Mouse (Mus musculus): ENCODE results near the gene Ubn2. TPM values are rescaled to one million over a fixed set of nuclear protein-coding genes. Genes with fewer than 3 reads are reported as not detected.
A peak's percentile ranks its signal among the peaks of the same experiment; 100 is the strongest.
"Not testable (repeated sequence)": the region's sequence is repeated elsewhere in the genome, so short reads cannot be mapped to it uniquely, and the experiment has no call there.

Ubn2 gene
- polyA plus RNA-seq (2012; rRNA removed) (3.6 and 4.8 TPM in 2 replicates), polyA plus RNA-seq (2014; fragmentation: Nextera tagmentation; extraction: Ambion mirVana) (3.5 and 4.1 TPM in 2 replicates)

GRCm38 (mm10) chr6:38433261-38434033, at the start of gene Ubn2:
Gene Ubn2, plus strand, starts transcription at chr6:38433950.
- Histone ChIP-seq H3K9ac (replicated peaks) (peak within 1 kb of the TSS; percentile 82), H3K27ac (peak within 1 kb of the TSS; percentile 83), H3K36me3 (replicated peaks; ENCODE audit: control insufficient read depth, insufficient read depth, low read depth) (no peaks in the 10 kb centered on the region), H3K4me1 (replicated peaks; ENCODE audit: control insufficient read depth in 2 of 2, insufficient read depth in 2 of 2, low read length in 1 of 2) (peaks cover 4% of the 10 kb centered on the region in 2 experiments; a peak in 2 of 4 replicates), H3K27me3 (ENCODE audit: control insufficient read depth, insufficient read depth, low read length) (no peaks in the 10 kb centered on the region), H3K4me3 (ENCODE audit: insufficient read depth in 1 of 2, low read depth in 2 of 2, low read length in 2 of 2) (peak within 1 kb of the TSS; percentile 87 to 90), H3K9me3 (ENCODE audit: control insufficient read depth, low read length) (no peaks in the 10 kb centered on the region), H3K4me2 (ENCODE audit: low read depth) (peak within 1 kb of the TSS; percentile 88)
- DNase-seq (ENCODE audit: low read depth in 3 of 3, low spot score in 3 of 3) (peak; percentile 96 to 98 (median 97)), ATAC-seq (ENCODE audit: insufficient read depth) (peak; percentile 93)
- TF ChIP-seq EP300 (IDR thresholded peaks at IDR 0.05; ENCODE audit: low read depth) (no peak), CTCF (IDR thresholded peaks at IDR 0.05; ENCODE audit: low read depth) (no peak; the same call in 1 of the 2 replicates)
- WGBS (ENCODE audit: insufficient replicate concordance) = under 1% methylated on average over 64 of the region's 64 CpGs

- no peaks in the 10 kb centered on the region for H3K4me1 ChIP-seq (replicated peaks; ENCODE audit: control insufficient read depth in 2 of 2, insufficient read depth in 2 of 2, low read length in 1 of 2)
- H3K27me3 ChIP-seq (ENCODE audit: control insufficient read depth, insufficient read depth, low read length) = no peaks in the 10 kb centered on the region
- peak in 2 of 3 experiments; percentile 19 to 31 for DNase-seq (ENCODE audit: low read depth in 3 of 3, low spot score in 3 of 3)
- TF ChIP-seq EP300 (IDR thresholded peaks at IDR 0.05; ENCODE audit: low read depth) (no peak), CTCF (IDR thresholded peaks at IDR 0.05; ENCODE audit: low read depth) (peak; percentile 61)
- no peak overlapping the region for H3K4me3 ChIP-seq (ENCODE audit: insufficient read depth in 1 of 2, low read depth in 2 of 2, low read length in 2 of 2)
- no peaks in the 10 kb centered on the region for H3K36me3 ChIP-seq (replicated peaks; ENCODE audit: control insufficient read depth, insufficient read depth, low read depth)
- no peak overlapping the region for H3K27ac ChIP-seq
- WGBS (ENCODE audit: insufficient replicate concordance) = 57% methylated on average over 3 of the region's 3 CpGs
- no peaks in the 10 kb centered on the region for H3K9me3 ChIP-seq (ENCODE audit: control insufficient read depth, low read length)
- no peak overlapping the region for H3K9ac ChIP-seq (replicated peaks)
- H3K4me2 ChIP-seq (ENCODE audit: low read depth) = no peak overlapping the region
- ATAC-seq (ENCODE audit: insufficient read depth) = no peak
Observed at GRCm38 (mm10) chr6:38389671-38390070, 44.1 kb upstream of the Ubn2 start.

GRCm38 (mm10) chr6:38432457-38432856, 1.3 kb upstream of the Ubn2 start:
- not testable (repeated sequence) for H3K9ac ChIP-seq (replicated peaks); DNase-seq (ENCODE audit: low read depth in 3 of 3, low spot score in 3 of 3); H3K4me1 ChIP-seq (replicated peaks; ENCODE audit: control insufficient read depth in 2 of 2, insufficient read depth in 2 of 2, low read length in 1 of 2); H3K9me3 ChIP-seq (ENCODE audit: control insufficient read depth, low read length); H3K36me3 ChIP-seq (replicated peaks; ENCODE audit: control insufficient read depth, insufficient read depth, low read depth); H3K27ac ChIP-seq; H3K27me3 ChIP-seq (ENCODE audit: control insufficient read depth, insufficient read depth, low read length); ATAC-seq (ENCODE audit: insufficient read depth)
- H3K4me3 ChIP-seq (ENCODE audit: insufficient read depth in 1 of 2, low read depth in 2 of 2, low read length in 2 of 2) = peak overlapping the region; percentile 87 to 90; a peak in 2 of 4 replicates
- peak overlapping the region; percentile 88 for H3K4me2 ChIP-seq (ENCODE audit: low read depth)
- 59% methylated on average over 5 of the region's 5 CpGs for WGBS (ENCODE audit: insufficient replicate concordance)

GRCm38 (mm10) chr6:38434055-38435023, 589 bp downstream of the Ubn2 start:
- peaks cover 4 to 6% of the 10 kb centered on the region in 2 experiments; a peak in 3 of 4 replicates for H3K4me1 ChIP-seq (replicated peaks; ENCODE audit: control insufficient read depth in 2 of 2, insufficient read depth in 2 of 2, low read length in 1 of 2)
- H3K9me3 ChIP-seq (ENCODE audit: control insufficient read depth, low read length) = no peaks in the 10 kb centered on the region
- ATAC-seq (ENCODE audit: insufficient read depth) = peak; percentile 69
- H3K4me2 ChIP-seq (ENCODE audit: low read depth) = peak overlapping the region; percentile 88
- peak overlapping the region; percentile 82 for H3K9ac ChIP-seq (replicated peaks)
- DNase-seq (ENCODE audit: low read depth in 3 of 3, low spot score in 3 of 3) = peak; percentile 42 to 50 (median 45)
- TF ChIP-seq EP300 (IDR thresholded peaks at IDR 0.05; ENCODE audit: low read depth) (no peak), CTCF (IDR thresholded peaks at IDR 0.05; ENCODE audit: low read depth) (no peak)
- H3K4me3 ChIP-seq (ENCODE audit: insufficient read depth in 1 of 2, low read depth in 2 of 2, low read length in 2 of 2) = peak overlapping the region; percentile 87 to 90
- WGBS (ENCODE audit: insufficient replicate concordance) = under 1% methylated on average over 117 of the region's 118 CpGs
- H3K27ac ChIP-seq = peak overlapping the region; percentile 83
- H3K27me3 ChIP-seq (ENCODE audit: control insufficient read depth, insufficient read depth, low read length) = no peaks in the 10 kb centered on the region
- H3K36me3 ChIP-seq (replicated peaks; ENCODE audit: control insufficient read depth, insufficient read depth, low read depth) = no peaks in the 10 kb centered on the region

Data from liver, embryonic 14.5 days (tissue).